Mouse (Mus musculus): Measurements from ENCODE around the gene Gm49359. TPM values are rescaled to one million over a fixed set of nuclear protein-coding genes. Genes with fewer than 3 reads are reported as not detected.
A peak's percentile ranks its signal among the peaks of the same experiment; 100 is the strongest.
"Not testable (repeated sequence)": the region's sequence is repeated elsewhere in the genome, so short reads cannot be mapped to it uniquely, and the experiment has no call there.

Gene Gm49359
- 13.3 and 13.4 TPM in 2 replicates for polyA plus RNA-seq (2015; fragmentation: Nextera tagmentation; extraction: Ambion mirVana)

- not testable (repeated sequence) for H3K36me3 ChIP-seq; H3K27me3 ChIP-seq (replicated peaks); H3K9me3 ChIP-seq; H3K4me1 ChIP-seq
- WGBS: 1% methylated on average over 28 of the region's 28 CpGs
- peak within 1 kb of the TSS; percentile 39 for H3K4me2 ChIP-seq
- peak within 1 kb of the TSS; percentile 37; the same call in 1 of the 2 replicates for H3K9ac ChIP-seq
- ATAC-seq (ENCODE audit: insufficient read depth, low FRiP score, low read depth): peak; percentile 99
- peak within 1 kb of the TSS; percentile 78 for H3K27ac ChIP-seq
- peak within 1 kb of the TSS; percentile 68 for H3K4me3 ChIP-seq (replicated peaks)
Measured at GRCm38 (mm10) chr13:62466424-62467334, at the start of gene Gm49359. Gene Gm49359 (minus strand): TSS chr13:62466832.

GRCm38 (mm10) chr13:62510641-62511420, 44.2 kb upstream of the Gm49359 start:
- not testable (repeated sequence) for H3K27me3 ChIP-seq (replicated peaks); H3K4me2 ChIP-seq; H3K9me3 ChIP-seq; ATAC-seq (ENCODE audit: insufficient read depth, low FRiP score, low read depth); H3K27ac ChIP-seq; H3K36me3 ChIP-seq; H3K4me1 ChIP-seq; H3K4me3 ChIP-seq (replicated peaks); H3K9ac ChIP-seq
- WGBS: 83% methylated on average over 1 of the region's 1 CpGs

GRCm38 (mm10) chr13:62472661-62473060, 6.0 kb upstream of the Gm49359 start:
- not testable (repeated sequence) for H3K27me3 ChIP-seq (replicated peaks); H3K27ac ChIP-seq; H3K9me3 ChIP-seq; H3K4me2 ChIP-seq; ATAC-seq (ENCODE audit: insufficient read depth, low FRiP score, low read depth); H3K36me3 ChIP-seq; H3K9ac ChIP-seq; H3K4me3 ChIP-seq (replicated peaks); H3K4me1 ChIP-seq
- 95% methylated on average over 8 of the region's 8 CpGs for WGBS

- H3K9ac ChIP-seq; ATAC-seq (ENCODE audit: insufficient read depth, low FRiP score, low read depth); H3K27me3 ChIP-seq (replicated peaks); H3K27ac ChIP-seq; H3K36me3 ChIP-seq; H3K9me3 ChIP-seq; H3K4me1 ChIP-seq; H3K4me2 ChIP-seq; H3K4me3 ChIP-seq (replicated peaks): not testable (repeated sequence)
Measured at GRCm38 (mm10) chr13:62469947-62470346, 3.3 kb upstream of the Gm49359 start.

Small RNA genes lying within 50 kb of the gene (microRNA-seq; reads per million reads assigned to microRNA genes)
- gene Gm22256: not detected

Other genes starting within 250 kb of the Gm49359 start
- 5.0 and 5.1 TPM in 2 replicates for gene Gm3604, start 83.7 kb downstream of the Gm49359 start, polyA plus RNA-seq (2015; fragmentation: Nextera tagmentation; extraction: Ambion mirVana)
- not detected in 2 replicates for gene Zfp935, start 91.7 kb upstream of the Gm49359 start, polyA plus RNA-seq (2015; fragmentation: Nextera tagmentation; extraction: Ambion mirVana)
- gene Zfp934, start 104.4 kb upstream of the Gm49359 start, polyA plus RNA-seq (2015; fragmentation: Nextera tagmentation; extraction: Ambion mirVana): 16.9 and 19.1 TPM in 2 replicates
- gene 6720489N17Rik, start 157.3 kb upstream of the Gm49359 start, polyA plus RNA-seq (2015; fragmentation: Nextera tagmentation; extraction: Ambion mirVana): 10.3 and 13.7 TPM in 2 replicates